In the genomic region with DNA sequence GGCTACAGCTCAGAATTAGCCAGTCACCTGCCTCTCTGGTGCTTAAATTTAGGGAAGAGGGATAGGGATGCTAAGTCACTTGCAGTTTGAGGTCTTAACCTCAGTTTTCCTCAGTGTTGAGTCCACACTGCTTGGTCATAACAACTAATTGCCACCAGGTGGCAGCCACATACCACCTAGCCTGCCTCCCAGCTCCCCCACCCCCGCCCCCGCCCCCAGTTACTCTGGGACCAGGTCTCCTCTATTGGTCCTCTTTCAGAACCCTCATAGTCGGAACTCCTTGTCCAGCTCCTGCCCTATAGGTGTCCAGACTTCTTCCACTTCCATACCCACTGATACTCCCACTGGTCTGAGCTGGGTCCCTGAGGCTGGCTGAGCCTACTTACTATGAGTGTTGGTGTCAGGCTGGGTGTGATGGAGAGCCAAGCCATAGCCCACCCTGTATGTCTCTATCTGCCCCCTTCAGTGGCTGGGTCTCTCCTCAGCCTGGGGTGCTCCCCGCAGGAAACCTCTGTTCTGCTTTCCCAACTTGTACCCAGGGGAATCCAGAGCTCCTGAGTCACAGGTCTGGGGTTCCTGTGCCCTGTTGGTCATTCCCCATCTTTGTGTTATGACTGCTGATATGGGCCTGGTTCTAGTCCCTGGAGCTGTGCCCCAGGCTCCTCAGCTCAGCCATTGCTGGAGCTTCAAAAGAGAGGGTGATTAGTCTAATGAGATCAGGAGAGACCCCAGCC, we compare ENCODE assay signal across 8 mouse cellular contexts. TPM values are rescaled to one million over a fixed set of nuclear protein-coding genes. Genes with fewer than 3 reads are reported as not detected.
A peak's percentile ranks its signal among the peaks of the same experiment; 100 is the strongest.
DNase-seq lines count a peak whose midpoint lies in the region; ATAC-seq and TF ChIP-seq lines count a peak whose summit lies in the region.
"Had no signal": no experiment of that assay in that cellular context is flagged by ENCODE, and none has a peak within 500 bp of the region (broad histone marks: within the 10 kb centered on the region; RNA-seq: fewer than 3 reads in every experiment).

No protein-coding gene starts in this region.

- peak; percentile 86 for TF ChIP-seq CTCF in bone marrow macrophage, adult 2 months (IDR thresholded peaks at IDR 0.05; ENCODE audit: low read depth, low read length)

- ATAC-seq in embryonic facial prominence, embryonic 13.5 days (ENCODE audit: insufficient number of reproducible peaks, insufficient read depth, low FRiP score, low TSS enrichment, low read depth), result no peak
- 0 out of 2 replicates have a peak, but pooled peaks have one; percentile 14 for ATAC-seq in limb, embryonic 11.5 days (ENCODE audit: insufficient number of reproducible peaks, low FRiP score, low TSS enrichment, low read depth)

- peak; percentile 46 for DNase-seq in right cerebral cortex, adult 18-20 months
- DNase-seq in right cerebral cortex, postnatal 36 days (ENCODE audit: low spot score in 2 of 2), result no peak
- DNase-seq in limb, embryonic 11.5 days (ENCODE audit: low spot score), result peak; percentile 62
- DNase-seq in retina, postnatal 1 day, result peak; percentile 79
- no peak for DNase-seq in adrenal gland, adult 2 months

- H3K4me1 ChIP-seq in bone marrow macrophage, adult 2 months (ENCODE audit: control insufficient read depth, insufficient read depth, low read length), result peaks cover 17% of the 10 kb centered on the region
- peaks cover 26% of the 10 kb centered on the region for H3K4me1 ChIP-seq in embryonic facial prominence, embryonic 13.5 days
- H3K4me1 ChIP-seq in limb, embryonic 11.5 days (ENCODE audit: control insufficient read depth, insufficient read depth, low read length), result peaks cover 9% of the 10 kb centered on the region; the same call in 1 of the 2 replicates

- H3K9me3 ChIP-seq in embryonic facial prominence, embryonic 13.5 days, result no peaks in the 10 kb centered on the region
- H3K9me3 ChIP-seq in limb, embryonic 11.5 days (ENCODE audit: control insufficient read depth, low read length), result no peaks in the 10 kb centered on the region

- WGBS in embryonic facial prominence, embryonic 13.5 days, result 16% methylated on average over 4 of the region's 4 CpGs
- WGBS in limb, embryonic 11.5 days, result 24% methylated on average over 4 of the region's 4 CpGs

- TF ChIP-seq POLR2A in bone marrow macrophage, adult 2 months (IDR thresholded peaks at IDR 0.05; ENCODE audit: borderline replicate concordance, low read depth, low read length), result no peak

- no peaks in the 10 kb centered on the region for H3K27me3 ChIP-seq in embryonic facial prominence, embryonic 13.5 days
- H3K27me3 ChIP-seq in limb, embryonic 11.5 days (ENCODE audit: control insufficient read depth, insufficient read depth, low read length), result no peaks in the 10 kb centered on the region

- peaks cover 17% of the 10 kb centered on the region for H3K36me3 ChIP-seq in embryonic facial prominence, embryonic 13.5 days
- H3K36me3 ChIP-seq in limb, embryonic 11.5 days (ENCODE audit: control insufficient read depth, insufficient read depth, low read length), result peaks cover 9% of the 10 kb centered on the region

- no peak overlapping the region for H3K4me3 ChIP-seq in bone marrow macrophage, adult 2 months (ENCODE audit: insufficient read depth, low read length)
- no peak overlapping the region for H3K4me3 ChIP-seq in embryonic facial prominence, embryonic 13.5 days
- no peak overlapping the region for H3K4me3 ChIP-seq in limb, embryonic 11.5 days (ENCODE audit: low read depth, low read length)

- 0 out of 2 replicates have a peak overlapping the region, but pooled peaks have one; percentile 3 for H3K9ac ChIP-seq in embryonic facial prominence, embryonic 13.5 days
- no peak overlapping the region; the same call in 1 of the 2 replicates for H3K9ac ChIP-seq in limb, embryonic 11.5 days (ENCODE audit: low read length)

- no peak overlapping the region for H3K4me2 ChIP-seq in embryonic facial prominence, embryonic 13.5 days
- H3K4me2 ChIP-seq in limb, embryonic 11.5 days (ENCODE audit: low read depth, severe bottlenecking), result no peak overlapping the region

- H3K27ac ChIP-seq in bone marrow macrophage, adult 2 months (ENCODE audit: insufficient read depth, low read depth, low read length), result no peak overlapping the region
- H3K27ac ChIP-seq in embryonic facial prominence, embryonic 13.5 days, result no peak overlapping the region
- no peak overlapping the region for H3K27ac ChIP-seq in limb, embryonic 11.5 days (replicated peaks; ENCODE audit: low read depth, low read length)
- H3K27ac ChIP-seq: macrophage had no signal

RNA-seq across cellular contexts. Expression of gene 1600002K03Rik, which starts 3.0 kb away (rescaled TPM):
- 22.7 and 23.9 TPM in 2 replicates for polyA plus RNA-seq in bone marrow macrophage, adult 2 months (2012; ENCODE audit: insufficient read depth, insufficient read length, missing spikeins)
- 11.0 and 11.6 TPM in 2 replicates for polyA plus RNA-seq in embryonic facial prominence, embryonic 13.5 days (2015; fragmentation: Nextera tagmentation; extraction: Ambion mirVana)
- 5.9 and 7.2 TPM in 2 replicates for polyA plus RNA-seq in limb, embryonic 11.5 days (2014; fragmentation: Nextera tagmentation; extraction: Ambion mirVana)
- 10 to 100 TPM; 14.0 to 21.7 TPM for total RNA-seq in adrenal gland, adult 2 months (2021)
- 25.9 and 34.5 TPM in 2 replicates for polyA plus RNA-seq in adrenal gland, adult 2 months (2012; rRNA removed)

RNA-seq across cellular contexts. Expression of gene Efna2, which starts 3.6 kb away (rescaled TPM):
- polyA plus RNA-seq in bone marrow macrophage, adult 2 months (2012; ENCODE audit: insufficient read depth, insufficient read length, missing spikeins), result 0.51 and 1.0 TPM in 2 replicates
- 26.8 and 38.8 TPM in 2 replicates for polyA plus RNA-seq in embryonic facial prominence, embryonic 13.5 days (2015; fragmentation: Nextera tagmentation; extraction: Ambion mirVana)
- 51.3 and 54.8 TPM in 2 replicates for polyA plus RNA-seq in limb, embryonic 11.5 days (2014; fragmentation: Nextera tagmentation; extraction: Ambion mirVana)
- total RNA-seq in adrenal gland, adult 2 months (2021), result 1 to 10 TPM; 1.8 to 5.2 TPM
- 10.2 and 15.6 TPM in 2 replicates for polyA plus RNA-seq in adrenal gland, adult 2 months (2012; rRNA removed)

RNA-seq across cellular contexts. Expression of gene Cirbp, which starts 9.9 kb away (rescaled TPM):
- polyA plus RNA-seq in bone marrow macrophage, adult 2 months (2012; ENCODE audit: insufficient read depth, insufficient read length, missing spikeins), result 48.0 and 49.8 TPM in 2 replicates
- polyA plus RNA-seq in embryonic facial prominence, embryonic 13.5 days (2015; fragmentation: Nextera tagmentation; extraction: Ambion mirVana), result 142 and 162 TPM in 2 replicates
- polyA plus RNA-seq in limb, embryonic 11.5 days (2014; fragmentation: Nextera tagmentation; extraction: Ambion mirVana), result 67.9 and 68.1 TPM in 2 replicates
- total RNA-seq in adrenal gland, adult 2 months (2021), result 10 to 100 TPM; 30.6 to 77.0 TPM
- 108 and 152 TPM in 2 replicates for polyA plus RNA-seq in adrenal gland, adult 2 months (2012; rRNA removed)

RNA-seq across cellular contexts. Expression of gene Midn, which starts 27.6 kb away (rescaled TPM):
- 32.9 and 40.5 TPM in 2 replicates for polyA plus RNA-seq in bone marrow macrophage, adult 2 months (2012; ENCODE audit: insufficient read depth, insufficient read length, missing spikeins)
- 21.2 and 25.7 TPM in 2 replicates for polyA plus RNA-seq in embryonic facial prominence, embryonic 13.5 days (2015; fragmentation: Nextera tagmentation; extraction: Ambion mirVana)
- 59.3 and 60.9 TPM in 2 replicates for polyA plus RNA-seq in limb, embryonic 11.5 days (2014; fragmentation: Nextera tagmentation; extraction: Ambion mirVana)
- total RNA-seq in adrenal gland, adult 2 months (2021), result 100 to 1,000 TPM in 1 of 2 experiments, 10 to 100 TPM in 1; 75.8 to 115 TPM
- 233 and 269 TPM in 2 replicates for polyA plus RNA-seq in adrenal gland, adult 2 months (2012; rRNA removed)

RNA-seq across cellular contexts. Expression of gene Cbarp, which starts 35.1 kb away (rescaled TPM):
- polyA plus RNA-seq in bone marrow macrophage, adult 2 months (2012; ENCODE audit: insufficient read depth, insufficient read length, missing spikeins), result 2.0 and 2.9 TPM in 2 replicates
- polyA plus RNA-seq in embryonic facial prominence, embryonic 13.5 days (2015; fragmentation: Nextera tagmentation; extraction: Ambion mirVana), result 6.8 and 9.8 TPM in 2 replicates
- 4.7 and 6.5 TPM in 2 replicates for polyA plus RNA-seq in limb, embryonic 11.5 days (2014; fragmentation: Nextera tagmentation; extraction: Ambion mirVana)
- 100 to 1,000 TPM in 1 of 2 experiments, 10 to 100 TPM in 1; 74.5 to 118 TPM for total RNA-seq in adrenal gland, adult 2 months (2021)
- 84.3 and 84.6 TPM in 2 replicates for polyA plus RNA-seq in adrenal gland, adult 2 months (2012; rRNA removed)

Comparison
In these comparisons a context has a peak if more than half of its experiments do, and no peak if none do; other contexts are left out.
1. DNase-seq: peak in right cerebral cortex, adult 18-20 months (single experiment), limb, embryonic 11.5 days (single experiment) and retina, postnatal 1 day (single experiment); none in right cerebral cortex, postnatal 36 days (0 of 2) and adrenal gland, adult 2 months (single experiment).